Mouse (Mus musculus) embryonic facial prominence, embryonic 13.5 days (tissue): ENCODE measurements around the gene Tmprss4. TPM values are rescaled to one million over a fixed set of nuclear protein-coding genes. Genes with fewer than 3 reads are reported as not detected.

Source experiments
- ATAC-seq: fragments of 200-750 bp; cut with Nextera tagmentation; 2 replicates; pipeline ENCODE4 v1.8.0; 2017; ENCODE audit warnings: low read depth; ENCODE audit not compliant: insufficient number of reproducible peaks, insufficient read depth, low FRiP score, low TSS enrichment
- H3K27ac ChIP-seq: fragments of 300-500 bp; sonication (generic); 2 replicates; pipeline ENCODE4 v1.5.1; 2015; ENCODE audit warnings: moderate library complexity, mild to moderate bottlenecking, inconsistent platforms
- H3K27me3 ChIP-seq: fragments of 300-500 bp; sonication (generic); 2 replicates; pipeline ENCODE4 v1.6.1; 2015; ENCODE audit warnings: mild to moderate bottlenecking, inconsistent platforms
- H3K36me3 ChIP-seq: fragments of 300-500 bp; sonication (generic); 2 replicates; pipeline ENCODE4 v1.6.1; 2015; ENCODE audit warnings: mild to moderate bottlenecking, inconsistent platforms
- H3K4me1 ChIP-seq: fragments of 300-500 bp; sonication (generic); 2 replicates; pipeline ENCODE4 v1.6.1; 2015; ENCODE audit warnings: inconsistent platforms
- H3K4me2 ChIP-seq: fragments of 300-500 bp; sonication (generic); 2 replicates; pipeline ENCODE4 v1.6.1; 2015; ENCODE audit warnings: moderate library complexity, mild to moderate bottlenecking, inconsistent platforms
- H3K4me3 ChIP-seq: fragments of 300-500 bp; sonication (generic); 2 replicates; pipeline ENCODE4 v1.5.1; 2015; ENCODE audit warnings: mild to moderate bottlenecking, inconsistent platforms
- H3K9ac ChIP-seq: fragments of 300-500 bp; sonication (generic); 2 replicates; pipeline ENCODE4 v1.6.1; 2015; ENCODE audit warnings: mild to moderate bottlenecking, inconsistent platforms
- H3K9me3 ChIP-seq: fragments of 300-500 bp; sonication (generic); 2 replicates; pipeline ENCODE4 v1.6.1; 2016; ENCODE audit warnings: inconsistent platforms
- WGBS: fragments of 180-500 bp; shearing (Covaris S2); methylation state at CpG from one replicate; pipeline ENCODE4 v1.1.7; 2015; ENCODE audit warnings: mixed read lengths; 5-methylcytosine and 5-hydroxymethylcytosine counted together
- polyA plus RNA-seq: library from polyadenylated mRNA; unstranded; fragments of >200 nt; fragmentation: Nextera tagmentation; extraction: Ambion mirVana; gene quantifications from 2 replicates; pipeline ENCODE4 v1.2.1, GENCODE M21; 2015

Gene Tmprss4
- polyA plus RNA-seq, 1 experiment from 2014 or later = 1.3 TPM

DNA sequence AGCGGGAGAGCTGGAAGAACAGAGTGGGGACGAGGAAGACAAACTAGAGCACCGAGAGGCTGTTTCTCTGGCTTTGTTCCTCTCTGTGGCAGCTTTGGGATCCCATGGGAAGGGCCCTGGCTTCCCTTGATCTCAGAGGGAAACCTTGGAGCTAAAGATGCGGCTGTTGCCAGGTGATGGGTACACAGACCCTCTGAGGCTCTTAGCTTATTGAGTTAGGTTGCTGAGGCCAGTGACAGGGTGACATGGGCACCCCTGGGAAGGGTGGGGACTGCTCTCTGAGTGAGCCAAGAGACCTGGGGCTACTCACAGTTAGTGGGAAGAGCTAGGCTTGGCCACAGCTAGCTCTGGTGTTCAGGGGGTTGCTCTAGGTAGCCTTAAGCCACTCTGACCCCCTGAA lies 8.4 kb downstream of the Tmprss4 start:
- Histone ChIP-seq H3K36me3 (no peaks in the 10 kb centered on the region), H3K27ac (no peak overlapping the region), H3K9me3 (no peaks in the 10 kb centered on the region), H3K4me2 (no peak overlapping the region), H3K4me1 (no peaks in the 10 kb centered on the region), H3K27me3 (no peaks in the 10 kb centered on the region), H3K9ac (no peak overlapping the region), H3K4me3 (no peak overlapping the region)
- 67% methylated on average over 4 of the region's 4 CpGs for WGBS
- no peak for ATAC-seq

- Histone ChIP-seq H3K27me3 (no peaks in the 10 kb centered on the region), H3K9me3 (no peaks in the 10 kb centered on the region), H3K4me2 (no peak overlapping the region), H3K4me1 (no peaks in the 10 kb centered on the region), H3K36me3 (no peaks in the 10 kb centered on the region), H3K27ac (no peak overlapping the region), H3K4me3 (no peak overlapping the region), H3K9ac (no peak overlapping the region)
- ATAC-seq = no peak
- WGBS = 88% methylated on average over 4 of the region's 4 CpGs
These were observed 14.2 kb downstream of the Tmprss4 start for GRCm38 (mm10) chr9:45189661-45190174.

GRCm38 (mm10) chr9:45188570-45189563 lies 15.0 kb downstream of the Tmprss4 start:
- no peak overlapping the region for H3K9ac ChIP-seq
- ATAC-seq = no peak
- no peaks in the 10 kb centered on the region for H3K27me3 ChIP-seq
- no peak overlapping the region for H3K4me3 ChIP-seq
- H3K36me3 ChIP-seq = no peaks in the 10 kb centered on the region
- H3K27ac ChIP-seq = no peak overlapping the region
- H3K9me3 ChIP-seq = no peaks in the 10 kb centered on the region
- 84% methylated on average over 10 of the region's 10 CpGs for WGBS
- no peak overlapping the region for H3K4me2 ChIP-seq
- H3K4me1 ChIP-seq = no peaks in the 10 kb centered on the region

- no peak overlapping the region for H3K9ac ChIP-seq
- H3K4me3 ChIP-seq = no peak overlapping the region
- H3K36me3 ChIP-seq = no peaks in the 10 kb centered on the region
- no peaks in the 10 kb centered on the region for H3K27me3 ChIP-seq
- 72% methylated on average over 4 of the region's 4 CpGs for WGBS
- no peak overlapping the region for H3K27ac ChIP-seq
- no peaks in the 10 kb centered on the region for H3K9me3 ChIP-seq
- H3K4me1 ChIP-seq = no peaks in the 10 kb centered on the region
- H3K4me2 ChIP-seq = no peak overlapping the region
- ATAC-seq = no peak
These were observed 18.6 kb downstream of the Tmprss4 start for GRCm38 (mm10) chr9:45185250-45185649.

GRCm38 (mm10) chr9:45183266-45183665 lies 20.6 kb downstream of the Tmprss4 start:
- H3K9me3 ChIP-seq = no peaks in the 10 kb centered on the region
- no peak overlapping the region for H3K27ac ChIP-seq
- no peak overlapping the region for H3K4me3 ChIP-seq
- no peak for ATAC-seq
- no peaks in the 10 kb centered on the region for H3K27me3 ChIP-seq
- no peak overlapping the region for H3K4me2 ChIP-seq
- H3K36me3 ChIP-seq = no peaks in the 10 kb centered on the region
- no peaks in the 10 kb centered on the region for H3K4me1 ChIP-seq
- 88% methylated on average over 6 of the region's 6 CpGs for WGBS
- H3K9ac ChIP-seq = no peak overlapping the region

GRCm38 (mm10) chr9:45182521-45182920 lies 21.4 kb downstream of the Tmprss4 start:
- no peak overlapping the region for H3K27ac ChIP-seq
- H3K36me3 ChIP-seq = no peaks in the 10 kb centered on the region
- H3K4me2 ChIP-seq = no peak overlapping the region
- 57% methylated on average over 3 of the region's 3 CpGs for WGBS
- H3K9ac ChIP-seq = no peak overlapping the region
- ATAC-seq = no peak
- H3K27me3 ChIP-seq = no peaks in the 10 kb centered on the region
- H3K4me3 ChIP-seq = no peak overlapping the region
- H3K4me1 ChIP-seq = no peaks in the 10 kb centered on the region
- no peaks in the 10 kb centered on the region for H3K9me3 ChIP-seq

GRCm38 (mm10) chr9:45181770-45182169 lies 22.1 kb downstream of the Tmprss4 start, which contains the start of gene BC049352:
TSS of gene BC049352 (plus strand) at chr9:45182007.
- ATAC-seq = no peak
- Histone ChIP-seq H3K9me3 (no peaks in the 10 kb centered on the region), H3K4me3 (no peak within 1 kb of the TSS), H3K27ac (no peak within 1 kb of the TSS), H3K9ac (no peak within 1 kb of the TSS), H3K4me2 (no peak within 1 kb of the TSS), H3K27me3 (no peaks in the 10 kb centered on the region), H3K4me1 (no peaks in the 10 kb centered on the region), H3K36me3 (no peaks in the 10 kb centered on the region)
- WGBS = 9% methylated on average over 2 of the region's 2 CpGs

DNA sequence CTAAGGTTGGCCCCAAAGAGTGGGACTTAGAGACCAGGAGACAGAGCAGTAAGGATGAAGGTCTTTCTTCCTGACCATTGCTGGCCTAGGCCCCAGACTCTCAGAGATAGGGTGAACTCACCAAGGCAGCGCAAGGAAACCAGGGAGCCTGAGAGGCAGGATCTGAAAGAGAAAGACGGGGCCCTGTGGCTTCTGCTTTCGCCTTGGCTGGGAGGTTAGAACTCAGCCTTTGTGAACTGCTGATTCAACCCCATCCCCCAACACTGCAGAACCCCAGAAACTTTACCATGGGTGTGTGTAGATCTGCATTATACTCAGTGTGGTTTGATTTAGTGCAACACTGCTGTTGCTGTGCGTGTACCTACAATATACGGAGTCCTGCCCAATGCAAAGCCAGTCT lies 24.6 kb downstream of the Tmprss4 start:
- no peak for ATAC-seq
- Histone ChIP-seq H3K36me3 (no peaks in the 10 kb centered on the region), H3K4me3 (no peak overlapping the region), H3K9me3 (no peaks in the 10 kb centered on the region), H3K27me3 (no peaks in the 10 kb centered on the region), H3K27ac (no peak overlapping the region), H3K4me1 (no peaks in the 10 kb centered on the region), H3K4me2 (no peak overlapping the region), H3K9ac (no peak overlapping the region)
- 88% methylated on average over 5 of the region's 5 CpGs for WGBS

DNA sequence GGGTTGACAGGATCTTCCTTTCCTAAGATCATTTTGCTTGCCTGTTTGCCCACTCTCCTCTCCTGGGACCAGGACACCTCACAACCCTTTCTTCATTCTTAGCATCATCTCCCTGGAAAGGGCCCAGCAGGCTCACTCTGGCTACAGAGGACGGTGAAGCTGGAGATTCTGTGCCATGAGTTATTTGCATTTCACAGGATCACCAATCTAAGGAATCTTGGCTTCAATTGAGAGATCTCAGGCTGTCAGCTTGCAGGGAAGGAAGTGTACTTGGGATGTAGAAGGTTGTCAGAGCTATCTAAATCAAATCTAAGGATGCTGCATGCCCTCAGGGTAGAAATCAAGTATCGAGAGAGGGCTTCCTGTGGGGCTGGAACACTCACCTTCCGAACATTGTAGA lies 30.4 kb downstream of the Tmprss4 start:
- no peak overlapping the region for H3K27ac ChIP-seq
- no peak for ATAC-seq
- WGBS = 59% methylated on average over 3 of the region's 3 CpGs
- H3K4me1 ChIP-seq = no peaks in the 10 kb centered on the region
- H3K4me2 ChIP-seq = no peak overlapping the region
- H3K4me3 ChIP-seq = no peak overlapping the region
- no peaks in the 10 kb centered on the region for H3K27me3 ChIP-seq
- H3K9me3 ChIP-seq = 0 out of 2 replicates have a peak, but pooled peaks cover 3% of the 10 kb centered on the region
- no peak overlapping the region for H3K9ac ChIP-seq
- H3K36me3 ChIP-seq = no peaks in the 10 kb centered on the region

DNA sequence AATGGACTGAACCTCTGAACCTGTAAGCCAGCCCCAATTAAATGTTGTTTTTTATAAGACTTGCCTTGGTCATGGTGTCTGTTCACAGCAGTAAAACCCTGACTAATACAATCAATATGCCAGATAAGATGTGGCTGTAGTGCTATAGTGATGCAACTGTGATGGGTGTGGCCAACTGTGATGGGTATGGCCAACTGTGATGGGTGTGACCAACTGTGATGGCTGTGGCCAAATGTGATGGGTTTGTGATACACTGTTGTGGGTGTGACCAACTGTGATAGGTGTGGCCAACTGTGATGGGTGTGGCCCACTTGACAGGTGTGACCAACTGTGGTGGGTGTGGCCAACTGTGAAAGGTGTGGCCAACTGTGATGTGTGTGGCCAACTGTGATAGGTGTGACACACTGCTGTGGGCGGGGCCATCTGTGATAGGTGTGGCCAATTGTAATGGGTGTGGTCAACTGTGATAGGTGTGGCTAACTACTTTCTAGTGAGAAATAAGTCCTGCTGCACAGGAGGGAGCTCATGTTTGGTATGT lies 32.8 kb downstream of the Tmprss4 start:
- H3K27me3 ChIP-seq = no peaks in the 10 kb centered on the region
- H3K4me1 ChIP-seq = no peaks in the 10 kb centered on the region
- no peak overlapping the region for H3K4me2 ChIP-seq
- H3K4me3 ChIP-seq = no peak overlapping the region
- no peak for ATAC-seq
- WGBS = 83% methylated on average over 1 of the region's 1 CpGs
- H3K9me3 ChIP-seq = 0 out of 2 replicates have a peak, but pooled peaks cover 3% of the 10 kb centered on the region
- H3K36me3 ChIP-seq = no peaks in the 10 kb centered on the region
- H3K27ac ChIP-seq = no peak overlapping the region
- no peak overlapping the region for H3K9ac ChIP-seq

DNA sequence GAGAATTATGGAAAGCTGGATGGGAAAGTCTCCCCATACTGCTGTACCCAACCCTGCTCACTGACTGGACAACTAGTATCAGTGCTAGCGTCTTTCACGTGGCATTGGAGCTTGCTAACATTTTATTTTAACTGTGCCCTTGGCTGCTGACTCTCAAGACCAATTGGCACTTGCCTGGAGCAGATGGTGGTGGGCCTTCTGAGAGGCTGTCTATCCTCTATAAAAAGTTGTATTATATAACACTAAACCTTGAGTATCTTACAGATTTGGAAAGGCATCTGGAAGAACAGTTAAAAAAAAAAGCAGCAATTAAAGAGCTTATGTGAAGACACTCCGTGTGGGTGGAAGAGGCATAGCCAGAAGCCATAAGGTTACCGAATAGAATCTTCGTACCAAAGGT lies 33.7 kb downstream of the Tmprss4 start:
- Histone ChIP-seq H3K36me3 (no peaks in the 10 kb centered on the region), H3K4me3 (no peak overlapping the region), H3K9ac (no peak overlapping the region), H3K27me3 (no peaks in the 10 kb centered on the region), H3K4me2 (no peak overlapping the region), H3K27ac (no peak overlapping the region), H3K4me1 (no peaks in the 10 kb centered on the region), H3K9me3 (0 out of 2 replicates have a peak, but pooled peaks cover 3% of the 10 kb centered on the region)
- 93% methylated on average over 5 of the region's 5 CpGs for WGBS
- no peak for ATAC-seq

DNA sequence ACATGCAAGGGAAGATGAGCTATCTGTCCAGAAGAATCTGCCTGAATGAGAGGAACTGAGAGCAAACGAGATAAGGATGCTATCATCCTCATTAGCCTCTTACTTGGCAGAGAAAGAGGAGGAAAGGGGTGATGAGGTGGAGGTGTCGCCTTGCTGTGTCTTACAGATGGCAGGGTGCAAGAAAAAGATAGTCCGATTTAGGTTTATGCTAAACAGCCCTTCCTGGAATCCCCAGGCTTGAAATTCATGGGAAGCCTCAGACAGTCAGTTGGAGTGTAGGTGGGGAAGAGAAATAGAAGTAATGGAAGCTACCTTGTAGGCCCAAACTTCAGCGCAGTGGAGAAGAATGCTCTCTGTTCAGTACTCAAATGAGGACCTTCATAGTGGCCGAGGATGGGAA lies 36.0 kb downstream of the Tmprss4 start:
- WGBS = 74% methylated on average over 5 of the region's 5 CpGs
- Histone ChIP-seq H3K9ac (no peak overlapping the region), H3K36me3 (no peaks in the 10 kb centered on the region), H3K4me1 (no peaks in the 10 kb centered on the region), H3K9me3 (0 out of 2 replicates have a peak, but pooled peaks cover 3% of the 10 kb centered on the region), H3K27me3 (no peaks in the 10 kb centered on the region), H3K4me2 (no peak overlapping the region), H3K27ac (no peak overlapping the region), H3K4me3 (no peak overlapping the region)
- no peak for ATAC-seq
